ENCODE assay signal across 8 mouse cellular contexts in genomic region chr13:54303071-54303924, GRCm38 (mm10).
A peak's percentile ranks its signal among the peaks of the same experiment; 100 is the strongest.
DNase-seq lines count a peak whose midpoint lies in the region; ATAC-seq and TF ChIP-seq lines count a peak whose summit lies in the region.

No protein-coding gene starts in this region.

- no peak; the same call in 1 of the 2 replicates for TF ChIP-seq POLR2A in olfactory bulb, adult 2 months (IDR thresholded peaks at IDR 0.05; ENCODE audit: insufficient read depth, low read depth, low read length)

- under 1% methylated on average over 54 of the region's 54 CpGs for whole genome bisulfite sequencing in forebrain, embryonic 14.5 days
- WGBS in liver, embryonic 16.5 days (ENCODE audit: insufficient replicate concordance): under 1% methylated on average over 44 of the region's 54 CpGs
- 1% methylated on average over 54 of the region's 54 CpGs for WGBS in olfactory bulb, adult 2 months

- peak; percentile 84 for ATAC-seq in forebrain, embryonic 14.5 days
- peak; percentile 45; the same call in 1 of the 2 replicates for ATAC-seq in liver, embryonic 16.5 days (ENCODE audit: low read depth)

- peak overlapping the region; percentile 87 for H3K4me2 ChIP-seq in forebrain, embryonic 14.5 days (ENCODE audit: low read length)
- peak overlapping the region; percentile 70 for H3K4me2 ChIP-seq in liver, embryonic 16.5 days (ENCODE audit: low read depth, low read length)

- H3K27ac ChIP-seq in brown adipose tissue, adult 24 weeks (replicated peaks; ENCODE audit: low read depth, low read length): peak overlapping the region; percentile 79
- H3K27ac ChIP-seq in forebrain, embryonic 14.5 days (ENCODE audit: low read depth, low read length): peak overlapping the region; percentile 100
- peak overlapping the region; percentile 59 for H3K27ac ChIP-seq in liver, embryonic 16.5 days (ENCODE audit: low read length)
- peak overlapping the region; percentile 85 for H3K27ac ChIP-seq in olfactory bulb, adult 2 months (ENCODE audit: insufficient read depth, low read depth, low read length)

- peak; percentile 95 for DNase-seq in forebrain, embryonic 14.5 days (ENCODE audit: low spot score)
- DNase-seq in heart, postnatal 10 days: peak; percentile 89
- peak; percentile 85 to 92 for DNase-seq in kidney, postnatal 4 days
- peak; percentile 36 to 45 for DNase-seq in thymus, postnatal 36 days

- no peak for TF ChIP-seq CTCF in E14TG2a.4 (conservative IDR thresholded peaks at IDR 0.05; ENCODE audit: low read length)
- TF ChIP-seq CTCF in olfactory bulb, adult 2 months (IDR thresholded peaks at IDR 0.05; ENCODE audit: insufficient read depth, low read depth, low read length): no peak; the same call in 1 of the 2 replicates

- peak overlapping the region; percentile 98 for H3K9ac ChIP-seq in forebrain, embryonic 14.5 days (ENCODE audit: low read length)
- H3K9ac ChIP-seq in liver, embryonic 16.5 days (ENCODE audit: low read depth, low read length): peak overlapping the region; percentile 47

- H3K4me3 ChIP-seq in E14TG2a.4 (replicated peaks; ENCODE audit: low read length): peak overlapping the region; percentile 86
- H3K4me3 ChIP-seq in brown adipose tissue, adult 24 weeks (ENCODE audit: insufficient read depth, low read depth, low read length): peak overlapping the region; percentile 68
- H3K4me3 ChIP-seq in forebrain, embryonic 14.5 days (ENCODE audit: low read depth, low read length): peak overlapping the region; percentile 75
- H3K4me3 ChIP-seq in liver, embryonic 16.5 days (ENCODE audit: low read depth, low read length): peak overlapping the region; percentile 59
- H3K4me3 ChIP-seq in olfactory bulb, adult 2 months (ENCODE audit: insufficient read depth, low read depth, low read length): peak overlapping the region; percentile 73

- H3K36me3 ChIP-seq in E14TG2a.4 (ENCODE audit: insufficient read depth, low read length): no peaks in the 10 kb centered on the region
- no peaks in the 10 kb centered on the region for H3K36me3 ChIP-seq in forebrain, embryonic 14.5 days (ENCODE audit: control insufficient read depth, insufficient read depth, low read length)
- no peaks in the 10 kb centered on the region for H3K36me3 ChIP-seq in liver, embryonic 16.5 days (ENCODE audit: control insufficient read depth, insufficient read depth)

- H3K4me1 ChIP-seq in E14TG2a.4 (replicated peaks; ENCODE audit: low read depth, low read length): peaks cover 15% of the 10 kb centered on the region
- H3K4me1 ChIP-seq in brown adipose tissue, adult 24 weeks (ENCODE audit: control insufficient read depth, insufficient read depth, insufficient read length, low read length): no peaks in the 10 kb centered on the region
- peaks cover 11% of the 10 kb centered on the region; the same call in 1 of the 2 replicates for H3K4me1 ChIP-seq in forebrain, embryonic 14.5 days (ENCODE audit: control insufficient read depth, insufficient read depth, low read length)
- H3K4me1 ChIP-seq in liver, embryonic 16.5 days (ENCODE audit: control insufficient read depth, low read depth, low read length): no peaks in the 10 kb centered on the region
- H3K4me1 ChIP-seq in olfactory bulb, adult 2 months (ENCODE audit: control insufficient read depth, insufficient read depth, low read length): peaks cover 14% of the 10 kb centered on the region; the same call in 1 of the 2 replicates

- peaks cover 79% of the 10 kb centered on the region for H3K27me3 ChIP-seq in E14TG2a.4 (ENCODE audit: insufficient read depth, low read length)
- H3K27me3 ChIP-seq in forebrain, embryonic 14.5 days (replicated peaks; ENCODE audit: control insufficient read depth, insufficient read depth, low read length): no peaks in the 10 kb centered on the region
- H3K27me3 ChIP-seq in liver, embryonic 16.5 days (ENCODE audit: control insufficient read depth, insufficient read depth, low read depth, low read length): peaks cover 31% of the 10 kb centered on the region

- intact Hi-C loops in heart, postnatal 10 days (cut with DNase I): loop anchor here (2.0 to 5.0 kb wide), 3 partner anchors 20 to 69 kb away; partner anchors contain the start of gene Cplx2

- H3K9me3 ChIP-seq in E14TG2a.4 (ENCODE audit: low read length): no peaks in the 10 kb centered on the region
- H3K9me3 ChIP-seq in forebrain, embryonic 14.5 days (replicated peaks; ENCODE audit: control insufficient read depth, low read length): no peaks in the 10 kb centered on the region
- no peaks in the 10 kb centered on the region for H3K9me3 ChIP-seq in liver, embryonic 16.5 days (replicated peaks; ENCODE audit: control insufficient read depth, low read length)

Comparison
In these comparisons a context has a peak if more than half of its experiments do, and no peak if none do; other contexts are left out.
1. Peak in every context shown above with its lines: DNase-seq, ATAC-seq, H3K4me3 ChIP-seq and H3K27ac ChIP-seq.
2. DNase-seq: peak in every context shown above with its lines; median percentile 95 in forebrain, embryonic 14.5 days; 89 in heart, postnatal 10 days; 88 in kidney, postnatal 4 days; 40 in thymus, postnatal 36 days.